Mouse (Mus musculus) lung, embryonic 14.5 days (tissue): ENCODE data around the gene P4htm. TPM values are rescaled to one million over a fixed set of nuclear protein-coding genes. Genes with fewer than 3 reads are reported as not detected.

ENCODE experiments used
- ATAC-seq: fragments of 200-750 bp; cut with Nextera tagmentation; 2 replicates; pipeline ENCODE4 v1.8.0; 2017; ENCODE audit warnings: mild to moderate bottlenecking, moderate TSS enrichment, moderate library complexity; ENCODE audit not compliant: insufficient read depth
- DNase-seq: peaks from one replicate; pipeline ENCODE4 v3.0.0-alpha.2; 2015
- H3K27ac ChIP-seq: fragments of 300-500 bp; sonication (generic); 2 replicates; pipeline ENCODE4 v1.5.1; 2014; ENCODE audit warnings: low read depth, mild to moderate bottlenecking, moderate library complexity
- H3K27me3 ChIP-seq: fragments of 300-500 bp; sonication (generic); 2 replicates; pipeline ENCODE4 v1.6.1; 2014; ENCODE audit warnings: low read length, control low read depth; ENCODE audit not compliant: insufficient read depth
- H3K36me3 ChIP-seq: fragments of 300-500 bp; sonication (generic); 2 replicates; pipeline ENCODE4 v1.6.1; 2014; ENCODE audit warnings: control low read depth; ENCODE audit not compliant: insufficient read depth
- H3K4me1 ChIP-seq: fragments of 300-500 bp; sonication (generic); 2 replicates; pipeline ENCODE4 v1.6.1; 2014; ENCODE audit warnings: antibody characterized with exemption, control low read depth; ENCODE audit not compliant: insufficient read depth
- H3K4me2 ChIP-seq: fragments of 300-500 bp; sonication (generic); 2 replicates; pipeline ENCODE4 v1.6.1; 2014; ENCODE audit warnings: mild to moderate bottlenecking
- H3K4me3 ChIP-seq: fragments of 300-500 bp; sonication (generic); 2 replicates; pipeline ENCODE4 v1.5.1; 2014; ENCODE audit warnings: low read depth, low read length
- H3K9ac ChIP-seq: fragments of 300-500 bp; sonication (generic); 2 replicates; pipeline ENCODE4 v1.6.1; 2014
- H3K9me3 ChIP-seq: fragments of 300-500 bp; sonication (generic); 2 replicates; pipeline ENCODE4 v1.6.1; 2016; ENCODE audit warnings: low read depth, low read length, control low read depth
- CTCF ChIP-seq: IDR thresholded peaks from 2 replicates; pipeline ENCODE4 v1.5.1; 2016; ENCODE audit warnings: antibody characterized with exemption, low read depth
- whole genome bisulfite sequencing: fragments of 180-500 bp; shearing (Covaris S2); extraction: QIAGEN DNeasy Blood & Tissue Kit; methylation state at CpG from one replicate; pipeline ENCODE4 v1.1.7; 2014; 5-methylcytosine and 5-hydroxymethylcytosine counted together
- microRNA counts: library from miRNA; unstranded; fragments of <30 nt; microRNA quantifications from one replicate; lab custom pipeline; 2016
- microRNA-seq: library from miRNA; unstranded; fragments of <30 nt; microRNA quantifications from one replicate; pipeline ENCODE4, GENCODE M21; 2016; ENCODE audit warnings: borderline number of aligned reads
- polyA plus RNA-seq: library from polyadenylated mRNA; unstranded; fragments of >200 nt; fragmentation: Nextera tagmentation; extraction: Ambion mirVana; gene quantifications from 2 replicates; pipeline ENCODE4 v1.2.1, GENCODE M21; 2014

P4htm gene
- polyA plus RNA-seq, 1 experiment from 2014 or later, result 6.1 TPM

- ATAC-seq, result no peak
- DNase-seq, result no peak
- Histone ChIP-seq H3K4me3 (no peak overlapping the region), H3K36me3 (peaks cover 90% of the 10 kb centered on the region), H3K4me1 (no peaks in the 10 kb centered on the region), H3K27ac (no peak overlapping the region), H3K4me2 (no peak overlapping the region), H3K9me3 (no peaks in the 10 kb centered on the region), H3K27me3 (no peaks in the 10 kb centered on the region), H3K9ac (no peak overlapping the region)
- TF ChIP-seq CTCF, result no peak
Observed at GRCm38 (mm10) chr9:108540846-108541245, 56.6 kb downstream of the P4htm start.

- 93% methylated on average over 1 of the region's 1 CpGs for WGBS
- DNase-seq (no peak), ATAC-seq (no peak)
- TF ChIP-seq CTCF, result no peak
- Histone ChIP-seq H3K4me2 (no peak overlapping the region), H3K4me1 (no peaks in the 10 kb centered on the region), H3K36me3 (peaks cover 84% of the 10 kb centered on the region), H3K4me3 (no peak overlapping the region), H3K27ac (no peak overlapping the region), H3K27me3 (no peaks in the 10 kb centered on the region), H3K9ac (no peak overlapping the region), H3K9me3 (no peaks in the 10 kb centered on the region)
Observed at GRCm38 (mm10) chr9:108531496-108531895, 66.0 kb downstream of the P4htm start.

GRCm38 (mm10) chr9:108530954-108531353, 66.5 kb downstream of the P4htm start:
- no peaks in the 10 kb centered on the region for H3K27me3 ChIP-seq
- WGBS, result 81% methylated on average over 1 of the region's 1 CpGs
- no peak overlapping the region for H3K9ac ChIP-seq
- no peak for ATAC-seq
- no peak for TF ChIP-seq CTCF
- no peak for DNase-seq
- H3K4me1 ChIP-seq, result no peaks in the 10 kb centered on the region
- H3K4me2 ChIP-seq, result no peak overlapping the region
- H3K4me3 ChIP-seq, result no peak overlapping the region
- no peaks in the 10 kb centered on the region for H3K9me3 ChIP-seq
- H3K27ac ChIP-seq, result no peak overlapping the region
- peaks cover 79% of the 10 kb centered on the region for H3K36me3 ChIP-seq

MicroRNA genes within 50 kb of the gene (microRNA counts, 519-probe panel; counts per million panel counts)
- microRNA mmu-miR-191 (lab: Ali Mortazavi, UCI), result 3,092 counts per million, percentile 59 among the panel's probes with 10 or more counts
- microRNA mmu-miR-425 (lab: Ali Mortazavi, UCI), result 2,711 counts per million, percentile 50 among the panel's probes with 10 or more counts

Small RNA genes within 50 kb of the gene (microRNA-seq; reads per million reads assigned to microRNA genes)
- gene Gm24083, result not detected
- gene Mir191, result not detected
- 2,616 reads per million, percentile 82 among the genes with 10 or more reads in this experiment for gene Mir425

Other genes with a start within 250 kb of the P4htm start
- 110 and 113 TPM in 2 replicates for gene Usp4, start 249.8 kb downstream of the P4htm start, polyA plus RNA-seq
- 0.78 and 1.1 TPM in 2 replicates for gene 1700102P08Rik, start 204.9 kb downstream of the P4htm start, polyA plus RNA-seq
- 3.0 and 4.1 TPM in 2 replicates for gene Ccdc36, start 169.2 kb downstream of the P4htm start, polyA plus RNA-seq
- not detected in 2 replicates for gene BC048562, start 161.2 kb downstream of the P4htm start, polyA plus RNA-seq
- gene Ccdc71, start 137.1 kb downstream of the P4htm start, polyA plus RNA-seq, result 46.7 and 46.9 TPM in 2 replicates
- 46.4 and 46.7 TPM in 2 replicates for gene Klhdc8b, start 136.1 kb downstream of the P4htm start, polyA plus RNA-seq
- gene Lamb2, start 117.9 kb downstream of the P4htm start, polyA plus RNA-seq, result 47.9 and 48.6 TPM in 2 replicates
- 56.9 and 63.3 TPM in 2 replicates for gene Usp19, start 107.1 kb downstream of the P4htm start, polyA plus RNA-seq
- gene Qars, start 90.0 kb downstream of the P4htm start, polyA plus RNA-seq, result 97.1 and 97.7 TPM in 2 replicates
- gene Qrich1, start 80.9 kb downstream of the P4htm start, polyA plus RNA-seq, result 139 and 145 TPM in 2 replicates
- gene Impdh2, start 37.4 kb downstream of the P4htm start, polyA plus RNA-seq, result 199 and 202 TPM in 2 replicates
- 39.7 and 46.9 TPM in 2 replicates for gene Ndufaf3, start 30.2 kb downstream of the P4htm start, polyA plus RNA-seq
- gene Dalrd3, start 27.8 kb downstream of the P4htm start, polyA plus RNA-seq, result 112 and 127 TPM in 2 replicates
- 106 and 117 TPM in 2 replicates for gene Wdr6, start 18.9 kb downstream of the P4htm start, polyA plus RNA-seq
- 41.6 and 44.9 TPM in 2 replicates for gene Arih2, start 51.7 kb upstream of the P4htm start, polyA plus RNA-seq
- gene Slc25a20, start 64.4 kb upstream of the P4htm start, polyA plus RNA-seq, result 27.6 and 29.6 TPM in 2 replicates
- gene Prkar2a, start 91.6 kb upstream of the P4htm start, polyA plus RNA-seq, result 35.0 and 38.1 TPM in 2 replicates
- gene Ip6k2, start 186.1 kb upstream of the P4htm start, polyA plus RNA-seq, result 88.1 and 90.4 TPM in 2 replicates
- gene Nckipsd, start 210.7 kb upstream of the P4htm start, polyA plus RNA-seq, result 11.3 and 14.4 TPM in 2 replicates
- gene Celsr3, start 228.7 kb upstream of the P4htm start, polyA plus RNA-seq, result 0.14 and 0.17 TPM in 2 replicates